Mouse (Mus musculus): ENCODE measurements around the gene Olfr878. TPM values are rescaled to one million over a fixed set of nuclear protein-coding genes. Genes with fewer than 3 reads are reported as not detected.

The Olfr878 gene
- 0.21 TPM for polyA plus RNA-seq (2017; shearing (Covaris generic))

GRCm38 (mm10) chr9:37917540-37917939, at the start of gene Olfr878:
TSS of gene Olfr878 (plus strand) at chr9:37917840.

GRCm38 (mm10) chr9:37896661-37897060, 21.0 kb upstream of the Olfr878 start, which contains the start of gene Olfr145:
TSS of gene Olfr145 (plus strand) at chr9:37896724.

Other genes with a start within 250 kb of the Olfr878 start
- not detected for gene Panx3, start 248.6 kb upstream of the Olfr878 start, polyA plus RNA-seq (2017; shearing (Covaris generic))
- gene Olfr160, start 201.6 kb upstream of the Olfr878 start, polyA plus RNA-seq (2017; shearing (Covaris generic)) = 0.17 TPM
- gene Olfr874, start 172.7 kb upstream of the Olfr878 start, polyA plus RNA-seq (2017; shearing (Covaris generic)) = not detected
- not detected for gene Olfr875, start 146.0 kb upstream of the Olfr878 start, polyA plus RNA-seq (2017; shearing (Covaris generic))
- gene Olfr876, start 114.8 kb upstream of the Olfr878 start, polyA plus RNA-seq (2017; shearing (Covaris generic)) = not detected
- 0.14 TPM for gene Olfr877, start 63.6 kb upstream of the Olfr878 start, polyA plus RNA-seq (2017; shearing (Covaris generic))
- 0.05 TPM for gene Olfr145, start 21.1 kb upstream of the Olfr878 start, polyA plus RNA-seq (2017; shearing (Covaris generic))
- gene Olfr881, start 74.0 kb downstream of the Olfr878 start, polyA plus RNA-seq (2017; shearing (Covaris generic)) = 0.17 TPM
- gene Olfr883, start 108.0 kb downstream of the Olfr878 start, polyA plus RNA-seq (2017; shearing (Covaris generic)) = not detected
- not detected for gene Olfr884, start 128.7 kb downstream of the Olfr878 start, polyA plus RNA-seq (2017; shearing (Covaris generic))
- not detected for gene Olfr885, start 143.5 kb downstream of the Olfr878 start, polyA plus RNA-seq (2017; shearing (Covaris generic))
- 0.25 TPM for gene Olfr887, start 166.2 kb downstream of the Olfr878 start, polyA plus RNA-seq (2017; shearing (Covaris generic))
- gene Olfr888, start 190.3 kb downstream of the Olfr878 start, polyA plus RNA-seq (2017; shearing (Covaris generic)) = not detected
- 0.12 TPM for gene Olfr889, start 197.4 kb downstream of the Olfr878 start, polyA plus RNA-seq (2017; shearing (Covaris generic))
- gene Olfr890, start 224.7 kb downstream of the Olfr878 start, polyA plus RNA-seq (2017; shearing (Covaris generic)) = 0.12 TPM

Measured in effector memory CD4-positive, alpha-beta T cell, adult 5 months (primary cell).